Mouse (Mus musculus): ENCODE measurements around the gene Pth1r. TPM values are rescaled to one million over a fixed set of nuclear protein-coding genes. Genes with fewer than 3 reads are reported as not detected.

The Pth1r gene
- 32.8 and 35.7 TPM in 2 replicates for polyA plus RNA-seq (2016; fragmentation: Nextera tagmentation; extraction: Ambion mirVana)

- H3K27me3 ChIP-seq: peaks cover 43% of the 10 kb centered on the region
- H3K9ac ChIP-seq (replicated peaks): no peak within 1 kb of the TSS
- H3K9me3 ChIP-seq: no peaks in the 10 kb centered on the region
- no peaks in the 10 kb centered on the region for H3K36me3 ChIP-seq
- WGBS: 64% methylated on average over 7 of the region's 7 CpGs
- no peak for ATAC-seq (ENCODE audit: low FRiP score, low read depth)
- H3K27ac ChIP-seq (replicated peaks): no peak within 1 kb of the TSS
- no peak within 1 kb of the TSS for H3K4me3 ChIP-seq
- no peak within 1 kb of the TSS for H3K4me2 ChIP-seq (replicated peaks)
- peaks cover 12% of the 10 kb centered on the region for H3K4me1 ChIP-seq
Observed at GRCm38 (mm10) chr9:110746961-110747360, at the start of gene Pth1r. Pth1r (minus strand) TSS chr9:110747145.

DNA sequence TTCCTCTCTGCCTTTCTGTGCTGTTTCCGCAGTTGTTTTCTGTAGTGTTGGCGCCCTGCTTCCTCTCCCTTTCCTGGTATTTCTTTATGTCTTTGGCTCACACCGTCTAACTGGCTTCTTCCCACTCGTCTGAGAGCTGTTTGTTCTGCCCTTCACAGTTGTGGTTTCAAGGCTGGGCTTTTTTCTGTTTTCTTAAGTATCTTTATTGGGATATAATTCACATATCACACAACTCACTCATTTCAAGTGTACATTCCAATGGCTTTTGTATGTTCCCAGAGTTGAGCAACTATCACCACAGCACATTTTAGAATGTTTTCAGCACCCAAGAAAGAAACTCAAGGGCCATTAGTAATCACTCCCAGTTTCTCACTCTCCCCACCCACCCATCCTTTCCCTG lies 43.5 kb upstream of the Pth1r start:
- no peak for ATAC-seq (ENCODE audit: low FRiP score, low read depth)
- Histone ChIP-seq H3K9me3 (no peaks in the 10 kb centered on the region), H3K4me2 (replicated peaks) (no peak overlapping the region), H3K4me3 (no peak overlapping the region), H3K27me3 (no peaks in the 10 kb centered on the region), H3K9ac (replicated peaks) (no peak overlapping the region), H3K36me3 (no peaks in the 10 kb centered on the region), H3K27ac (replicated peaks) (no peak overlapping the region), H3K4me1 (no peaks in the 10 kb centered on the region)
- 80% methylated on average over 4 of the region's 4 CpGs for WGBS

DNA sequence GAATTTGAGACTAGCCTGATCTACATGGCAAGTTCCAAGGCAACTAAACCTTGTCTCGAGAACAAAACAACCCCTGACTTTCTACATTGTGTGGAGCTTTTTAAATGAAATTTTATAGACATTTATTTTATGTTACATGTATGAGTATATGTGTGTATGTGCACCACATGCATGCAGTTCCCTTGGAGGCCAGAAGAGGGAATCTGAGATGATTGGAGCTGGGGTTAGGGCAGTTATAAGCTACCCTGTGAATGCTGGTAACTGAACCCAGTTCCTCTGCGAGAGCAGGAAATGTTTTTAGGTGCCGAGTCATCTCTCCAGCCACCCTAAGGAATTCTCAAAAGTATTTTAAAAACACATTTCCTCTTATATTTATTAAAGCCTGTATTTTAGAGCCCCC lies 41.2 kb upstream of the Pth1r start:
- H3K36me3 ChIP-seq: no peaks in the 10 kb centered on the region
- H3K4me2 ChIP-seq (replicated peaks): no peak overlapping the region
- no peaks in the 10 kb centered on the region for H3K27me3 ChIP-seq
- no peaks in the 10 kb centered on the region for H3K4me1 ChIP-seq
- no peak overlapping the region for H3K27ac ChIP-seq (replicated peaks)
- H3K9ac ChIP-seq (replicated peaks): no peak overlapping the region
- no peaks in the 10 kb centered on the region for H3K9me3 ChIP-seq
- H3K4me3 ChIP-seq: no peak overlapping the region
- no peak for ATAC-seq (ENCODE audit: low FRiP score, low read depth)
- 89% methylated on average over 3 of the region's 3 CpGs for WGBS

DNA sequence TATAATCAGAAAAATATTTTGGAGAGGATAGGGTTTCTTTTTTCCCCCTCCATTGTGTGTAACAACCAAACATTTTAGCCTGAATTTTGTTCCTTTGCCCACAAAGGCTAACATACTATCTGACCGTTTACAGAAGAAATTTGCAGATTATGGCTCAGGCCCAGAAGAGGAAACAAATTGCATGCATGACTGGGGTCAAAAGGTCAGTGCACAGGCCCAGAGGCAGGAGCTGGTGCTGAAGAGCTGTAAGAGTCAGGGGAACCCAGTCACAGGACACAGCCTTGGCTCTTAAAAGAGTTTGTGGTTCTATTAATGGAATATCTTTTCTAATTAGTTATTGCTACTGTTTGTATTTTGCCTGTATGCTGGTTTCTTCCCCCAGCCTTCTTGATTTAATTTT lies 36.7 kb upstream of the Pth1r start:
- 49% methylated on average over 1 of the region's 1 CpGs for WGBS
- Histone ChIP-seq H3K36me3 (no peaks in the 10 kb centered on the region), H3K4me2 (replicated peaks) (no peak overlapping the region), H3K9ac (replicated peaks) (no peak overlapping the region), H3K27ac (replicated peaks) (no peak overlapping the region), H3K9me3 (no peaks in the 10 kb centered on the region), H3K27me3 (peaks cover 16% of the 10 kb centered on the region), H3K4me3 (no peak overlapping the region), H3K4me1 (peaks cover 11% of the 10 kb centered on the region; the same call in 1 of the 2 replicates)
- ATAC-seq (ENCODE audit: low FRiP score, low read depth): no peak

DNA sequence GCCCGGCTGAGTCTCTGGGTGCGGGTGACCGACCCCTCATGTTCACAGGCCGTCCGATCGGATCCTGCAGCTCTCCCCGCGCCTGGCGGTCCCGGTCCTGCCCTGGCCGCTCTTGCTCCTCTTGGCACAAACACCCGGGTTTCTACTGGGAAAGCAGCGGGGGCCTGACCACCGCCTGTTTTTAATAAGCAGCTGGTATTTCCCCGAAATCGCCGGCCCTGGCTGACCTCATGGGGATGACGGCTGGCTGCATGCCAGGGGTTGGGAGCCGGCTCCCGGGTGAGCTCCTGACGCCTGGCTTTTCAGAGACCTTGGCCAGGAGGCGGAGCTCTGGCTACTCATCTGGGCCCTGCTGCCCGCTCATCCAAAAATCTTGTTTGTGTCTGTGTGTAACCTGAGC lies 34.8 kb upstream of the Pth1r start:
- WGBS: under 1% methylated on average over 23 of the region's 23 CpGs
- Histone ChIP-seq H3K9ac (replicated peaks) (peak overlapping the region; percentile 60), H3K27ac (replicated peaks) (peak overlapping the region; percentile 58), H3K9me3 (no peaks in the 10 kb centered on the region), H3K4me3 (peak overlapping the region; percentile 50), H3K4me1 (peaks cover 11% of the 10 kb centered on the region; the same call in 1 of the 2 replicates), H3K36me3 (no peaks in the 10 kb centered on the region), H3K4me2 (replicated peaks) (peak overlapping the region; percentile 68), H3K27me3 (peaks cover 16% of the 10 kb centered on the region)
- peak; percentile 77 for ATAC-seq (ENCODE audit: low FRiP score, low read depth)

DNA sequence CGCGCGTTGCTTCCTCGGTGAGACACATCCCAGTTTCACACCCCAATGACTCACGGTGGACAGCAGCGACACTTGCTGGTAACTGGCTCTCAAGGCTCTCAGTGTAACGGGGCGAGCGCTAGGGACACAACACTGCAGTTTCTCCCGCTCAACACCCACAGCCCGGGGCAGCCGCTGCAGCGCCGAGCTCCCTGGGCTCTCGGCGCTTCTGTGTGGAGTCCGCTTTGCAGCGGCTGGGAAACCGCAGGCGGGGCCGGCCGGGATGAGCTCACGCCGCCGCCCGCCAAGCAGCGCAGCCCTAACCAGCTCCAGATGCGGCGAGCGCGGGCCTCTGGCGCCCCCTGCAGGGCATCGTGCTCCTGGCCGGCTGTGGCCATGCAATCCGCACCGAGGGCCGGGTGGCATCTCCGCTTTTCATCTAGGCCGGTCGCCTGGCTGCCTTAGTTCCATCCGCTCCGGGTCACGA lies 34.3 kb upstream of the Pth1r start:
- peak; percentile 94 for ATAC-seq (ENCODE audit: low FRiP score, low read depth)
- Histone ChIP-seq H3K27ac (replicated peaks) (peak overlapping the region; percentile 58), H3K4me3 (peak overlapping the region; percentile 50), H3K9me3 (no peaks in the 10 kb centered on the region), H3K4me2 (replicated peaks) (peak overlapping the region; percentile 68), H3K27me3 (peaks cover 16% of the 10 kb centered on the region), H3K36me3 (no peaks in the 10 kb centered on the region), H3K9ac (replicated peaks) (peak overlapping the region; percentile 60), H3K4me1 (peaks cover 11% of the 10 kb centered on the region; the same call in 1 of the 2 replicates)
- under 1% methylated on average over 41 of the region's 43 CpGs for WGBS

- no peaks in the 10 kb centered on the region for H3K9me3 ChIP-seq
- H3K4me2 ChIP-seq (replicated peaks): no peak overlapping the region
- H3K9ac ChIP-seq (replicated peaks): no peak overlapping the region
- H3K36me3 ChIP-seq: no peaks in the 10 kb centered on the region
- H3K27ac ChIP-seq (replicated peaks): no peak overlapping the region
- 59% methylated on average over 5 of the region's 5 CpGs for WGBS
- peaks cover 16% of the 10 kb centered on the region for H3K27me3 ChIP-seq
- no peak overlapping the region for H3K4me3 ChIP-seq
- H3K4me1 ChIP-seq: peaks cover 11% of the 10 kb centered on the region; the same call in 1 of the 2 replicates
- ATAC-seq (ENCODE audit: low FRiP score, low read depth): no peak
Observed at GRCm38 (mm10) chr9:110779242-110779913, 32.4 kb upstream of the Pth1r start.

- Histone ChIP-seq H3K27ac (replicated peaks) (no peak overlapping the region), H3K9ac (replicated peaks) (no peak overlapping the region), H3K36me3 (no peaks in the 10 kb centered on the region), H3K4me2 (replicated peaks) (no peak overlapping the region), H3K9me3 (no peaks in the 10 kb centered on the region), H3K27me3 (peaks cover 16% of the 10 kb centered on the region), H3K4me1 (peaks cover 11% of the 10 kb centered on the region; the same call in 1 of the 2 replicates), H3K4me3 (no peak overlapping the region)
- WGBS: 83% methylated on average over 7 of the region's 7 CpGs
- no peak for ATAC-seq (ENCODE audit: low FRiP score, low read depth)
Observed at GRCm38 (mm10) chr9:110778559-110778958, 31.6 kb upstream of the Pth1r start.

GRCm38 (mm10) chr9:110778100-110778499 lies 31.2 kb upstream of the Pth1r start:
- peaks cover 16% of the 10 kb centered on the region for H3K27me3 ChIP-seq
- no peak for ATAC-seq (ENCODE audit: low FRiP score, low read depth)
- H3K4me2 ChIP-seq (replicated peaks): no peak overlapping the region
- H3K9me3 ChIP-seq: no peaks in the 10 kb centered on the region
- no peak overlapping the region for H3K27ac ChIP-seq (replicated peaks)
- no peak overlapping the region for H3K4me3 ChIP-seq
- WGBS: 97% methylated on average over 1 of the region's 1 CpGs
- H3K9ac ChIP-seq (replicated peaks): no peak overlapping the region
- H3K36me3 ChIP-seq: no peaks in the 10 kb centered on the region
- H3K4me1 ChIP-seq: peaks cover 11% of the 10 kb centered on the region; the same call in 1 of the 2 replicates

- no peaks in the 10 kb centered on the region for H3K36me3 ChIP-seq
- no peak overlapping the region for H3K27ac ChIP-seq (replicated peaks)
- no peak for ATAC-seq (ENCODE audit: low FRiP score, low read depth)
- H3K9ac ChIP-seq (replicated peaks): no peak overlapping the region
- no peak overlapping the region for H3K4me3 ChIP-seq
- WGBS: 79% methylated on average over 10 of the region's 10 CpGs
- H3K9me3 ChIP-seq: no peaks in the 10 kb centered on the region
- H3K27me3 ChIP-seq: peaks cover 14% of the 10 kb centered on the region
- peaks cover under 1% of the 10 kb centered on the region; the same call in 1 of the 2 replicates for H3K4me1 ChIP-seq
- no peak overlapping the region for H3K4me2 ChIP-seq (replicated peaks)
Observed at GRCm38 (mm10) chr9:110775269-110776022, 28.5 kb upstream of the Pth1r start.

GRCm38 (mm10) chr9:110774403-110775268 lies 27.7 kb upstream of the Pth1r start:
- H3K27ac ChIP-seq (replicated peaks): no peak overlapping the region
- H3K4me1 ChIP-seq: no peaks in the 10 kb centered on the region
- WGBS: 82% methylated on average over 15 of the region's 15 CpGs
- no peak overlapping the region for H3K4me2 ChIP-seq (replicated peaks)
- H3K27me3 ChIP-seq: peaks cover 8% of the 10 kb centered on the region
- no peak overlapping the region for H3K4me3 ChIP-seq
- H3K36me3 ChIP-seq: no peaks in the 10 kb centered on the region
- H3K9me3 ChIP-seq: no peaks in the 10 kb centered on the region
- no peak overlapping the region for H3K9ac ChIP-seq (replicated peaks)
- ATAC-seq (ENCODE audit: low FRiP score, low read depth): no peak
